23 mouse cellular contexts compared by ENCODE assay signal in genomic region chr1:93020602-93021001, GRCm38 (mm10). TPM values are rescaled to one million over a fixed set of nuclear protein-coding genes. Genes with fewer than 3 reads are reported as not detected.
"Had no signal": no experiment of that assay in that cellular context is flagged by ENCODE, and none has a peak within 500 bp of the region (broad histone marks: within the 10 kb centered on the region; RNA-seq: fewer than 3 reads in every experiment).

No protein-coding gene starts in this region.

- H3K27me3 ChIP-seq: midbrain, embryonic 12.5 days; midbrain, embryonic 15.5 days; neural tube, embryonic 12.5 days had no signal

- H3K4me3 ChIP-seq: megakaryocyte, embryonic 14.5 days; midbrain, embryonic 12.5 days; midbrain, embryonic 15.5 days; neural tube, embryonic 12.5 days had no signal

- H3K4me1 ChIP-seq: megakaryocyte, embryonic 14.5 days; midbrain, embryonic 12.5 days; midbrain, embryonic 15.5 days; neural tube, embryonic 12.5 days had no signal

- H3K27ac ChIP-seq: liver, embryonic 14.5 days; midbrain, embryonic 12.5 days; midbrain, embryonic 15.5 days; neural tube, embryonic 12.5 days had no signal

- H3K9ac ChIP-seq: liver, embryonic 14.5 days; lung, embryonic 14.5 days; midbrain, embryonic 12.5 days; midbrain, embryonic 15.5 days; neural tube, embryonic 12.5 days had no signal

- ATAC-seq: midbrain, embryonic 15.5 days had no signal

- DNase-seq: lung, adult 18-20 months; lung, embryonic 14.5 days; lung, postnatal 10 days; lung, postnatal 4 days; retina, postnatal 1 day; right cerebral cortex, postnatal 25 days; right cerebral cortex, postnatal 4 days; spleen, adult 18-20 months; thymus, adult 18-20 months; thymus, postnatal 14 days; thymus, postnatal 36 days had no signal

- H3K9me3 ChIP-seq: megakaryocyte, embryonic 14.5 days; midbrain, embryonic 12.5 days; midbrain, embryonic 15.5 days; neural tube, embryonic 12.5 days had no signal

- H3K4me2 ChIP-seq: lung, embryonic 14.5 days; midbrain, embryonic 12.5 days; midbrain, embryonic 15.5 days; neural tube, embryonic 12.5 days had no signal

RNA-seq across cellular contexts. Expression of gene Aqp12, which starts 14.5 kb away (rescaled TPM):
- total RNA-seq: midbrain, postnatal 0 days; monocyte, adult 5-6 weeks; neutrophil, adult 5-6 weeks had no signal
- polyA plus RNA-seq: liver, embryonic 14.5 days; lung, embryonic 14.5 days; lung, embryonic 16.5 days; midbrain, embryonic 12.5 days; midbrain, embryonic 15.5 days; midbrain, postnatal 0 days; neural tube, embryonic 12.5 days; neural tube, embryonic 14.5 days; stomach, embryonic 14.5 days; thymus, postnatal 0 days had no signal
